9 mouse cellular contexts compared by ENCODE assay signal in genomic region chr2:60082984-60083636, GRCm38 (mm10).
DNase-seq lines count a peak whose midpoint lies in the region; ATAC-seq lines count a peak whose summit lies in the region.
"Had no signal": no experiment of that assay in that cellular context is flagged by ENCODE, and none has a peak within 500 bp of the region (broad histone marks: within the 10 kb centered on the region; RNA-seq: fewer than 3 reads in every experiment).

No protein-coding gene starts in this region.

- no peak overlapping the region for H3K4me3 ChIP-seq in forebrain, embryonic 14.5 days (ENCODE audit: low read depth, low read length)
- H3K4me3 ChIP-seq: embryonic facial prominence, embryonic 12.5 days had no signal

- H3K36me3 ChIP-seq in forebrain, embryonic 14.5 days (ENCODE audit: control insufficient read depth, insufficient read depth, low read length): no peaks in the 10 kb centered on the region
- H3K36me3 ChIP-seq: embryonic facial prominence, embryonic 12.5 days had no signal

- ATAC-seq in forebrain, embryonic 14.5 days: peak; percentile 86

- H3K4me2 ChIP-seq in forebrain, embryonic 14.5 days (ENCODE audit: low read length): no peak overlapping the region
- H3K4me2 ChIP-seq: embryonic facial prominence, embryonic 12.5 days; lung, embryonic 14.5 days had no signal

- H3K4me1 ChIP-seq in forebrain, embryonic 14.5 days (ENCODE audit: control insufficient read depth, insufficient read depth, low read length): peaks cover 5% of the 10 kb centered on the region; the same call in 1 of the 2 replicates

- H3K9me3 ChIP-seq in forebrain, embryonic 14.5 days (replicated peaks; ENCODE audit: control insufficient read depth, low read length): no peaks in the 10 kb centered on the region
- H3K9me3 ChIP-seq: embryonic facial prominence, embryonic 12.5 days had no signal

- H3K9ac ChIP-seq in forebrain, embryonic 14.5 days (ENCODE audit: low read length): no peak overlapping the region
- H3K9ac ChIP-seq: embryonic facial prominence, embryonic 12.5 days; lung, embryonic 14.5 days had no signal

- peak; percentile 67 for DNase-seq in kidney, postnatal 10 days
- DNase-seq in kidney, adult 18-20 months: no peak
- peak; percentile 55 for DNase-seq in NIH3T3 (ENCODE audit: low read depth)
- DNase-seq in forebrain, embryonic 14.5 days (ENCODE audit: low spot score): peak; percentile 84
- DNase-seq in layer of hippocampus, postnatal 10 days (ENCODE audit: low spot score in 2 of 2): peak; percentile 32 to 62
- DNase-seq in ovary, postnatal 36 days (ENCODE audit: low spot score): no peak
- DNase-seq in urinary bladder, postnatal 14 days (ENCODE audit: low spot score): no peak
- DNase-seq: lung, embryonic 14.5 days had no signal

- no peak overlapping the region for H3K27ac ChIP-seq in forebrain, embryonic 14.5 days (ENCODE audit: low read depth, low read length)
- H3K27ac ChIP-seq: embryonic facial prominence, embryonic 12.5 days had no signal

- 48% methylated on average over 7 of the region's 7 CpGs for WGBS in forebrain, embryonic 14.5 days

- H3K27me3 ChIP-seq in forebrain, embryonic 14.5 days (replicated peaks; ENCODE audit: control insufficient read depth, insufficient read depth, low read length): no peaks in the 10 kb centered on the region
- H3K27me3 ChIP-seq: embryonic facial prominence, embryonic 12.5 days had no signal

Comparison
In these comparisons a context has a peak if more than half of its experiments do, and no peak if none do; other contexts are left out.
1. DNase-seq: peak in kidney, postnatal 10 days (single experiment), NIH3T3 (single experiment), forebrain, embryonic 14.5 days (single experiment) and layer of hippocampus, postnatal 10 days (2 of 2); none in kidney, adult 18-20 months (single experiment), ovary, postnatal 36 days (single experiment) and urinary bladder, postnatal 14 days (single experiment).